Mouse (Mus musculus): ENCODE measurements around the gene Klrd1. TPM values are rescaled to one million over a fixed set of nuclear protein-coding genes. Genes with fewer than 3 reads are reported as not detected.

The Klrd1 gene
- polyA plus RNA-seq, 1 experiment, result 2.5 TPM

Other genes with a start within 250 kb of the Klrd1 start
- gene Clec12a, start 249.1 kb upstream of the Klrd1 start, polyA plus RNA-seq (2012; rRNA removed), result 5.3 and 6.8 TPM in 2 replicates
- gene Clec12b, start 205.9 kb upstream of the Klrd1 start, polyA plus RNA-seq (2012; rRNA removed), result 0.11 TPM in 1 of 2 replicates, not detected in the other
- 5.5 and 9.6 TPM in 2 replicates for gene Clec1b, start 194.5 kb upstream of the Klrd1 start, polyA plus RNA-seq (2012; rRNA removed)
- gene Clec9a, start 182.9 kb upstream of the Klrd1 start, polyA plus RNA-seq (2012; rRNA removed), result 5.4 and 8.7 TPM in 2 replicates
- gene Clec1a, start 139.8 kb upstream of the Klrd1 start, polyA plus RNA-seq (2012; rRNA removed), result 0.47 and 0.51 TPM in 2 replicates
- gene Olr1, start 84.6 kb upstream of the Klrd1 start, polyA plus RNA-seq (2012; rRNA removed), result 0.06 and 0.08 TPM in 2 replicates
- not detected in 2 replicates for gene Tmem52b, start 79.2 kb upstream of the Klrd1 start, polyA plus RNA-seq (2012; rRNA removed)
- gene Gabarapl1, start 58.6 kb upstream of the Klrd1 start, polyA plus RNA-seq (2012; rRNA removed), result 17.6 and 19.9 TPM in 2 replicates
- 1.6 and 2.6 TPM in 2 replicates for gene Klre1, start 13.9 kb upstream of the Klrd1 start, polyA plus RNA-seq (2012; rRNA removed)
- 1.1 and 2.1 TPM in 2 replicates for gene Klrk1, start 32.1 kb downstream of the Klrd1 start, polyA plus RNA-seq (2012; rRNA removed)
- gene Klrc3, start 51.6 kb downstream of the Klrd1 start, polyA plus RNA-seq (2012; rRNA removed), result 0.63 and 1.6 TPM in 2 replicates
- 0.74 and 0.88 TPM in 2 replicates for gene Klrc2, start 68.9 kb downstream of the Klrd1 start, polyA plus RNA-seq (2012; rRNA removed)
- 1.7 and 2.9 TPM in 2 replicates for gene Klrc1, start 87.2 kb downstream of the Klrd1 start, polyA plus RNA-seq (2012; rRNA removed)
- 0.53 and 0.74 TPM in 2 replicates for gene Klri1, start 125.3 kb downstream of the Klrd1 start, polyA plus RNA-seq (2012; rRNA removed)
- gene Klri2, start 148.7 kb downstream of the Klrd1 start, polyA plus RNA-seq (2012; rRNA removed), result 0.40 and 0.83 TPM in 2 replicates
- gene Gm156, start 192.5 kb downstream of the Klrd1 start, polyA plus RNA-seq (2012; rRNA removed), result not detected in 2 replicates

Measured in spleen, adult 2 months (tissue).